Mouse (Mus musculus) T-helper 1 cell (primary cell): ENCODE measurements around the gene Gpbp1l1.

Experiments used
- in situ Hi-C: fragments of 300-600 bp; cut with MboI, MseI; formaldehyde crosslinking; loops from one replicate; pipeline ENCODE4 v1.15.1; 2025; ENCODE audit warnings: high pct_unique_total_duplicates

Gpbp1l1 gene

GRCm38 (mm10) chr4:116557306-116558121 is at the start of gene Gpbp1l1:
Gene Gpbp1l1, plus strand, starts transcription at chr4:116557658.
- in situ Hi-C loops, result no loop called here

- in situ Hi-C loops, result no loop called here
These were observed 26.3 kb upstream of the Gpbp1l1 start for GRCm38 (mm10) chr4:116531109-116531508.

GRCm38 (mm10) chr4:116536351-116536750 is 21.1 kb upstream of the Gpbp1l1 start:
- in situ Hi-C loops, result no loop called here

- in situ Hi-C loops, result no loop called here
These were observed 19.7 kb upstream of the Gpbp1l1 start for GRCm38 (mm10) chr4:116537737-116538136.

GRCm38 (mm10) chr4:116550432-116550831 is 7.0 kb upstream of the Gpbp1l1 start:
- in situ Hi-C loops, result no loop called here

- in situ Hi-C loops, result no loop called here
These were observed 4.4 kb upstream of the Gpbp1l1 start for GRCm38 (mm10) chr4:116553035-116553434.

GRCm38 (mm10) chr4:116555413-116556300 is 1.8 kb upstream of the Gpbp1l1 start, which contains the start of gene Tmem69:
Gene Tmem69, minus strand, starts transcription at chr4:116555936.
- in situ Hi-C loops, result no loop called here

GRCm38 (mm10) chr4:116556561-116557305 is 725 bp upstream of the Gpbp1l1 start:
- in situ Hi-C loops, result no loop called here

GRCm38 (mm10) chr4:116558151-116558882 is 859 bp downstream of the Gpbp1l1 start:
- in situ Hi-C loops, result no loop called here

- in situ Hi-C loops, result loop anchor here (5.0 kb wide), 1 partner anchor 102 kb away; no protein-coding TSS in a partner anchor
These were observed 38.3 kb downstream of the Gpbp1l1 start for GRCm38 (mm10) chr4:116595793-116596192.

GRCm38 (mm10) chr4:116596379-116596778 is 38.9 kb downstream of the Gpbp1l1 start, which contains the start of gene Ccdc17:
Gene Ccdc17, plus strand, starts transcription at chr4:116596654.
- in situ Hi-C loops, result loop anchor here (5.0 kb wide), 1 partner anchor 101 kb away; no protein-coding TSS in a partner anchor

GRCm38 (mm10) chr4:116596978-116597881 is 39.8 kb downstream of the Gpbp1l1 start:
- in situ Hi-C loops, result loop anchor here (5.0 kb wide), 1 partner anchor 100 kb away; no protein-coding TSS in a partner anchor

- in situ Hi-C loops, result no loop called here
These were observed 55.2 kb downstream of the Gpbp1l1 start for GRCm38 (mm10) chr4:116612621-116613020.

GRCm38 (mm10) chr4:116615237-116615636 is 57.8 kb downstream of the Gpbp1l1 start:
- in situ Hi-C loops, result no loop called here

GRCm38 (mm10) chr4:116624831-116625230 is 67.4 kb downstream of the Gpbp1l1 start:
- in situ Hi-C loops, result no loop called here

- in situ Hi-C loops, result no loop called here
These were observed 69.3 kb downstream of the Gpbp1l1 start for GRCm38 (mm10) chr4:116626658-116627358.

GRCm38 (mm10) chr4:116627359-116627716 is 69.9 kb downstream of the Gpbp1l1 start:
- in situ Hi-C loops, result no loop called here

- in situ Hi-C loops, result no loop called here
These were observed 70.5 kb downstream of the Gpbp1l1 start, which contains the start of gene Nasp for GRCm38 (mm10) chr4:116627722-116628662. Gene Nasp, minus strand, starts transcription at chr4:116627941.
